Mouse (Mus musculus): ENCODE data around the gene Dio1.

DNA sequence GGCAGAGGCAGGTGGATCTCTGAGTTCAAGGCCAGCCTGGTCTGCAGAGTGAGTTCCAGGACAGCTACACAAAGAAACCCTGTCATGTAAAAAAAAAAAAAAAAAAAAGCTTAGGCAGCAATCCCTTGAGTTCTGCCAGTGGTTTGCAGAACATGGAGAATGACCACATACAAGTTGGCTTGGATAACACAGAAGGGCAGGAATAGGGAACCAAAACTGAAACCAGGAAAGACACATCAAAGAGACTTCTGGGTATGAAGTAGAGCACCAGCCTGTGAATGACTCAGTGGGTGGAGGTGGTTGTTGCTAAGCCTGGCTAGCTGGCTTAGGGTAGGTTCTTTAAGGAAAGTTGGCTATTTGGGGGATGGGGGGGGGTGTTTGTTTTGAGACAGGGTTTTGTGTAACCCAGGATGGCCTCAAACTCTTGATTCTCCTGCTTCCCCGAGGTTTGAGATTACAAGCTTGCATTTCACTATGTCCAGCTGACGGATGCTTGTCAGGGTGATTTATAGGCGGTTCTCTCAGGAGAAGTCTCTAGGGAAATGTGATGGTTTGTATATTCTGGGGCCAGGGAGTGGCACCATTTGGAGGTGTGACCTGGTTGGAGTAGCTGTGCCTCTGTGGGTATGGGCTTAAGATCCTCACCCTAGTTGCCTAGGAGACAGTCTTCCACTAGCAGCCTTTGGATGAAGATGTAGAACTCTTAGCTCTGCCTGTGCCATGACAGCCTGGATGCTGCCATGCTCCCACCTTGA is 21.3 kb downstream of the Dio1 start:
- TF ChIP-seq GATA1 (IDR thresholded peaks at IDR 0.05; ENCODE audit: low read length) (no peak), TAL1 (IDR thresholded peaks at IDR 0.05; ENCODE audit: low read length) (no peak)
